Mouse (Mus musculus) mature B cell (primary cell): ENCODE results near the gene Fbxl20.

Experiments
- in situ Hi-C: fragments of 300-500 bp; cut with MboI; formaldehyde crosslinking; loops from 2 replicates; pipeline ENCODE4 v1.14.3; 2019

The Fbxl20 gene

GRCm38 (mm10) chr11:98088224-98088623, 62.0 kb downstream of the Fbxl20 start:
- in situ Hi-C loops: no loop called here

GRCm38 (mm10) chr11:98086574-98086973, 63.6 kb downstream of the Fbxl20 start:
- in situ Hi-C loops: no loop called here

- in situ Hi-C loops: no loop called here
Measured at GRCm38 (mm10) chr11:98086141-98086540, 64.1 kb downstream of the Fbxl20 start.

DNA sequence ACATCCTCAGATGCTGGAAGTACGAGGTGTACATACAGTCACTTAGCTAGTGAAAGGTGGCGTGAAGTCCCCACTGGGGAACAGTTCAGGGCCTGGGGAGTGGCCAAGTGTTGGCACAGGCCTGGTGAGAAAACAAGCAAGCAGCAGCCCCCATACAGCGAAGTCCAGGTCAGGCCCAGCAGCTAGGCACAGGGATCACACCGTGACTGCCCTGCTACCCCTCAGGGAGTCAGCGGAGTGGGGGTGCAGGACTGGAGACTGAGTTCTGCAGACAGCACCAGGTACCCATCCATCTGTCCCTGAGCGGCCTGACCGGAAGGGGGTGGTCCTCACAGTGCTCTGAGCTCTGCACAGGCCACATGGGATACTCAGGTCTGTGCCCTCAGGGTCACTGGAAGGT, 67.5 kb downstream of the Fbxl20 start:
- in situ Hi-C loops: no loop called here

GRCm38 (mm10) chr11:98080450-98080849, 69.8 kb downstream of the Fbxl20 start:
- in situ Hi-C loops: no loop called here

DNA sequence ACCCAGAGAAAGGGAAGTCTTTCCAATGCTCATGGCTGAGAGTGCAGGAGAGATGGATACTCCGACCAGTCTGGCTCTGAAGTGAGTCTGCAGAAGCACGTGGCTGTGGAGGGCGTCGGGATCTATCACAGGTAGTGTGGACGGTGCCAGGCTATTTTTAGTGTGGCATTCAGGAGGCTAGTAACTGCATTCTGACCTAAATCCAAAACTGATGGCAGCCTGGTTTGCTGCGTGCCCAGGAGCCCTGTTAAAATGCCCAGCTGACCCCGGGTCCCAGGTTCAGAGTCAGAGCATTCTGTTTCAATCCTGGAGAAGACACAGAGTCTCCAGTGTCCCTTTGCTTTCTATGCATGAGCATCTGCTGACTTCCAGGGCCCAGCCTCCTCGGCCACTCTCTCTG, 73.1 kb downstream of the Fbxl20 start:
- in situ Hi-C loops: loop anchor here (5.0 kb wide), 1 partner anchor 50 kb away; the partner anchor contains the start of gene Rpl19

GRCm38 (mm10) chr11:98075195-98075808, 74.9 kb downstream of the Fbxl20 start:
- in situ Hi-C loops: loop anchor here (5.0 kb wide), 1 partner anchor 48 kb away; the partner anchor contains the start of gene Rpl19

- in situ Hi-C loops: no loop called here
Measured at GRCm38 (mm10) chr11:98073442-98073841, 76.8 kb downstream of the Fbxl20 start.

DNA sequence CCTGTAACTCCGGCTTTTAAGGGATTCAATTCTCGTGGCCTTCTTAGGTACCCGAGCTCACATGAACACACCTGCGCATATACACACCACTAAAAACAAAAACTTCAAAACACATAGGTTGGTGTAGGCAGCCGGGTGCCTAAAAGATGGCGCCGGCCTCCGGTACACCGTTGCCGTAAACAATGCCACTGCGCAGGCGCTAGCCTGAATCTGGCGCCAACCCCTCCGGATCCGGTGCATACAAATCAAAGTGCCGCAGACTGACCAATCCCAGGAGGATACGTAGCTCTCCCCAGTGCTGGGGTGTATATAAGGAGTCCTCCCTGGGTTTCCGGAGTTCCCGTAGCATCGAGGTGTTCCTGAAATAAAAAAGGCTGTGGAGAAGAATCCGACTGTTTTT, 82.9 kb downstream of the Fbxl20 start:
- in situ Hi-C loops: no loop called here

DNA sequence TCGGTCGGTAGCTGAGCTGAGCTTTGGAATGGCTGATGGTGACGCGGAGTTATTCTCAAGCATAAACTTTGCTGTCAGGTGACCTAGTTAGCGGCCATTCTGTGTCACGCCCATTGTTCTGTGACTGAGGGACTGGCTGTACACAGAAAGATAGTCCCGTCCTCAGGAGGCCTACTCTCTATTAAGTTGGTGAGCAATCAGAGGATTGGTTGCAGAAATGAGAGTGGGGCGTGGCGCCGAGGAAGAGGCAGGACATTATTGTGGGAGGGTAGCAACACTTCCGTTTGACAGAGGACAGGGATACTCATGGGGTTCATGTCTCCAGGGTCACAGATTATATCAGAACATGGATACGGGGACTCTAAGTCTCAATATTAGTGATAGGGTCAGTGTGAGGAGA, 84.0 kb downstream of the Fbxl20 start:
- in situ Hi-C loops: no loop called here

GRCm38 (mm10) chr11:98061904-98062562, 88.2 kb downstream of the Fbxl20 start:
- in situ Hi-C loops: no loop called here

DNA sequence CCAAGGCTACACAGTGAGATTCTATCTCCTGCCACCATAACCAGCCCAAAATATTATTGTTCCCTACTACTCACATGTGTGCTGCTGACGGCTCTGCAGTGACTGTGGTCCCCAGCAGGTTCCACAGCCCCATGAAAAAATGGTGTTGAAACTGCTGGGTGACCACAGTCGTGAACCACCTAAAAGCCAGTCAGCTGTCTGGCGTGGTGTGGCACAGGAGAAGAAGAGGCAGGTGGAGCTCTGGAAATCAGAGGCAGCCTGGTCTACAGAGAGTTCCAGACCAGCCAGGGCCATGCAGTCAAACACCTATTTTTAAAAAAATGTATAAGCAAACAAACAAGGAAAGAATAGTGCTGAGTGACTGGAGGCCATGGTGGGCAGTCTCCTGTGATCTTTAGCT, 88.8 kb downstream of the Fbxl20 start:
- in situ Hi-C loops: no loop called here

GRCm38 (mm10) chr11:98060104-98060692, 90.0 kb downstream of the Fbxl20 start:
- in situ Hi-C loops: no loop called here

DNA sequence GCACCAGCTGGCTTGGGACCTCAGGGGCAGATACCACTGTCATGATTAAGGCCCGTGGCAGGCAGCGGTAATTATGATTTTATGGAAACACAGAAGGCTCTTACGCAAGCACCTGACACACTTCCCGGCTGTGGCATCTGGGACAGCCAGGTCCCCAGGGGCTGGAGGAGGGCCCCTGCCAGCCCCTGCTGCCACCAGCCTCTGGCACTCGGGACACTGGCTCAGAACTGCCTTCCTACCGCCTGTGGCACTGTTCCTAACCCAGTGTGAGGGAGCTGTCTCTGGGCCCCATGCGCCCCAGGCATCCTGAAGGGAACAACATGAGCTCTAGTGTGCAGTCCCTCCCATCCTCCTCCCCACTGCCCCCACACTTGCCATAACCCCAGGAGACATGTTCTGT, 90.5 kb downstream of the Fbxl20 start:
- in situ Hi-C loops: no loop called here

GRCm38 (mm10) chr11:98057998-98058397, 92.2 kb downstream of the Fbxl20 start:
- in situ Hi-C loops: no loop called here

GRCm38 (mm10) chr11:98057466-98057865, 92.7 kb downstream of the Fbxl20 start:
- in situ Hi-C loops: no loop called here

GRCm38 (mm10) chr11:98052989-98053834, 97.0 kb downstream of the Fbxl20 start, which contains the start of gene Stac2:
Gene Stac2, minus strand, starts transcription at chr11:98053462.
- in situ Hi-C loops: no loop called here

GRCm38 (mm10) chr11:98052129-98052988, 97.8 kb downstream of the Fbxl20 start:
- in situ Hi-C loops: no loop called here

GRCm38 (mm10) chr11:98051611-98052128, 98.5 kb downstream of the Fbxl20 start:
- in situ Hi-C loops: no loop called here

DNA sequence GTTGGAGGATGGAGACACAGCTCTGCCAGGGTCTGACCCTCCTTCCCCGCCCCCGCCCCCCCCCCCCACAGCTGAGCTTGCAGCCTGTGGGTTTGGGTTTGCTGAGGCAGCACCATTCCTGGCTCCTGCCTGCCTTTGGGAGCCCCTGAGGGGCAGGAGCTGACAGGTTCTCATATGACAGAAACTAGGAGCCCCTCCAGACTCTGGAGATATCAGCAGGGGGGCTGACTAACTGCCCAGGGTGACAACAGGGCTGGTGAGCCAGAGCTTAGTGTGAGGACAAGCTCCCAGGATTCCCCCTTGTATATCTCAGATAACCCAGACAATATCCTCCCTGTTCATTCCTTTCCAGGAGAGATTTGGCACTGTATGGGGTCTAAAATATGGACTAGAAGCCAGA, 99.3 kb downstream of the Fbxl20 start:
- in situ Hi-C loops: no loop called here

GRCm38 (mm10) chr11:98050520-98050815, 99.7 kb downstream of the Fbxl20 start:
- in situ Hi-C loops: no loop called here
